Mouse (Mus musculus) liver (tissue): ENCODE data around the gene Prkcb.
A peak's percentile ranks its signal among the peaks of the same experiment; 100 is the strongest.

Experiments used
- DNase-seq: peaks from one replicate; pipeline ENCODE4 v3.0.0-alpha.2; 2020; ENCODE audit warnings: mixed read lengths

Prkcb gene

GRCm38 (mm10) chr7:122476697-122477096 is 188.1 kb downstream of the Prkcb start:
- DNase-seq = no peak

- DNase-seq = no peak
These were observed 188.6 kb downstream of the Prkcb start for GRCm38 (mm10) chr7:122477118-122477517.

DNA sequence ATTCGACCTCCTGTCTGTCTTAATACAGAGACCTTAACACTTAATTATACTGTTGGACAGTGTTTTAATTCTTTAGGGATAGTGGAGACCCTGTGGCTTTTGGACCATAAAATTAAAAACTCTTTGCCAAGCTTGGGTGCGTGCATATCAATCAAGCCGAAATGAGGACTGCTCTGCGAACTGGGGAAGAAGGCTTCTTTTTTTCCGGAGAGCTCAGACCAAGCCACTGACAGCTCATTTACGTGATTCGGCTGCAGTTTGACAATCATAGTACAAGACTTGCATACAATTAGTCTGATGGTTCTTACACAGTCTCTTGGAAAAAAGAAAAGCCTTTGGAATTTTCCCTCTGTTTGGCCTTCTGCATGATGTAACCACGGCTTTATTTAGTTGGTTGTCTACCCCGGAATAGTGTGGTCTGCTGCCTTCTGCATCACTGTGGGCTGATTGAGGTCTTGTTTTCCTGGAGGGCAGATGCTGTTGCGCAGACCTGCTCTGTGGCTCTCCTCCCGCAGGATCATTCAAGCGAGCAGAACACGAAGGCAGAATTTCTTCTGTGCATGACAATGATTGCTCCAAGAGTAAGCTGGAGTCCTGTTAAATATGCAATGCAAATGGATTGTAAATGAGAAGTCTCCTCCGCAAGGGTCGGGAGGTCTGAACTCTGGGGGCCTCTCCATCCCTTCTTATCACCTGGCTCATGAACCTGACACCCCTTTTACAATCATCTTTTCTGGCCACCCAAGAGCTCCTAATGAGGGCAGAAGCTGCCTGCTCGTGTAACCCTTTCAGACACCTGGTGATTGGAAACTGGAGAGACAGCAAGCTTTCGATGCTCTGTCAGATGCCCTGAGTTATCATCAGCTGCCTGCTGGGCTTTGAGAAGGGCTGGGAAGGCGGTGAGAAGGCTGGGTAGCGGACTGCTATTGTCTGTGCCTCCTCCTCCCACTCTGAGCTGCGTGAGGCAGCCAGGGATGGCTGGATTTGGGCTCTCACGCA is 189.3 kb downstream of the Prkcb start:
- no peak for DNase-seq

GRCm38 (mm10) chr7:122483949-122484348 is 195.4 kb downstream of the Prkcb start:
- no peak for DNase-seq

DNA sequence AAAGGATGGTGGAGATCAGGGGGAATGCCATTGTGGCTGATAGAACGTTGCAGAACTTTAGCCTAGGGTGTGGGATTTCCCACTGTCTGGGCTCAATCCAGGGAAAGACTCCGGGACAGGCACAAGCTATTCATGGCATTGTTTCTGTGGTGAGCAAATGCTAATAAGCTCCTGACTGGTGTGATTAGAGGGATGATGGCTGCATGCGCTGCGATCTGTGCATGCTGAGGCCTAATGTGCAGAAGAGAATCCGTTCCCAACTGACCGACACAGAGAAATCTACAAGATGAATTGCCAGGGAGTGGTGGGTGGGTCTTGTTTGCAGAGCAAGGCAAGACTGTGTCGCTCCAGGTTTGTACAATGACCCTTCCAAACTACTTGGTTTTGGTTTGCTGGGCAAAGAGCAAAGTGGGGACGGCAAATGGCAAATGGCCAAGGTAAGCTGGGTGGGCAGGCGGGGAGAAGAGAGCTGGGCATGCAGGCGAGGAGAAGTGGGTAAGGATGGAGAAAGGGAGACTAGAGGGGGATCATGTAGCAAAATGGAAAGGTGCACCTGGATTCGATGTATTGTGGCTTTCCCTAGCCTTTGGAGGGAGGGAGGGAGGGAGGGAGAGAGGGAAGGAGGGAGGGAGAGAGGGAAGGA is 199.5 kb downstream of the Prkcb start:
- no peak for DNase-seq

- no peak for DNase-seq
These were observed 203.5 kb downstream of the Prkcb start for GRCm38 (mm10) chr7:122492041-122492440.

DNA sequence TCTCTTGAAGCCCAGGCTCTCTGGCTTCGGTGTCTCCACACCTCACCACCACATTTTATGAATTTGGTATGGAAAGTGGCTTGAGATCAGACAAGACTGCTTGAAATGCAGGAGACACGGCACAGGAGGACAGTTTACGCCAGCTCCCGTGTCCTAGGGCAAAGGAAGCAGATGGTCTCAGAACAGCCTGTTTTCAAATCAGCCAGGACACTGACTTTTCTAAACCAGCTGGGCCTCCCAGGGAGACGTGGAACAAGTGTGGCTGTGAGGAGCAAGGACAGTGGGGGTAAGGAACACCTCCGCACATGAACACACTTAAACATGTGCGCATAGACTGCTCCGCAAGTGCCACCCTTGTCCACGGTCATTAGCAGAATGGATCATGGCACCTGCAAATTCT is 204.4 kb downstream of the Prkcb start:
- no peak for DNase-seq

- DNase-seq = peak; percentile 22
These were observed 205.5 kb downstream of the Prkcb start for GRCm38 (mm10) chr7:122494088-122494487.

DNA sequence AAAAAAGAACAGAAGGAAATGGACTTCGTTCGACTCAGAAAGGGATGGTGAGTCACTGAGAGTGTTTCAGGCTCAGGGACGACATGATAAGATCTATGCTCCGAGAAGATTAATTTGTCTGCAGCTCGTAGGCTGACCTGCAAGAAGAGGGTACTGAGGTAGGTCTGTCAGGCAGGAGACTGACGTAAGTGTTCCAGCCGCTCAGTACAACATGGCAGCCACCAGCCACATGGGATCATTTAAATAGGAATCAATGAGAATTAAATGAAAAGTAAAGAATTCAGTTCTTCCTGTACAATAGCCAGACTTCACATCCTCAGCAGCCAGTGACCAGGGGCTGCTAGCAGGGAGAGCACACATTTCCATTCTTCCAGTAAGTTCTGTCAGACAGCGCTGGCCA is 209.0 kb downstream of the Prkcb start:
- DNase-seq = no peak

DNA sequence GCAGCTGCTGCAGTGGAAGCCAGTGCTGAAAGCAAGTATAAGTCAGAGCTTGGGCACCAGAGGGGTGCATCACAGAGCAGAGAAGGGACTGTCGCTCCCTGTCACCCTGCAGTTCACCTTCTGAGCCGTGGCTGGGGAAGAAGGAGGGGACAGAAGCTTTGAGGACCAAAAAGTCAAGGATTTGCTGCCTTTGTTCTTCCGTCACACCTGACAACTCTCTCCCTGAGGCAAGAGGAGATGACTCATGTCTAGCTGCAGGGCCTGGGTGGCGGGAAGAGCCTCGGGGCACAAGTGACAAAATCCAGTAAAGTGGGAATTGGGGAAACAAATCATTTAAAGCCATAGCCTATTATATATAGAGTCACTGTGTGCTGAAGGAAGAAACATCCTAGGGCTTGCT is 209.9 kb downstream of the Prkcb start:
- DNase-seq = no peak

DNA sequence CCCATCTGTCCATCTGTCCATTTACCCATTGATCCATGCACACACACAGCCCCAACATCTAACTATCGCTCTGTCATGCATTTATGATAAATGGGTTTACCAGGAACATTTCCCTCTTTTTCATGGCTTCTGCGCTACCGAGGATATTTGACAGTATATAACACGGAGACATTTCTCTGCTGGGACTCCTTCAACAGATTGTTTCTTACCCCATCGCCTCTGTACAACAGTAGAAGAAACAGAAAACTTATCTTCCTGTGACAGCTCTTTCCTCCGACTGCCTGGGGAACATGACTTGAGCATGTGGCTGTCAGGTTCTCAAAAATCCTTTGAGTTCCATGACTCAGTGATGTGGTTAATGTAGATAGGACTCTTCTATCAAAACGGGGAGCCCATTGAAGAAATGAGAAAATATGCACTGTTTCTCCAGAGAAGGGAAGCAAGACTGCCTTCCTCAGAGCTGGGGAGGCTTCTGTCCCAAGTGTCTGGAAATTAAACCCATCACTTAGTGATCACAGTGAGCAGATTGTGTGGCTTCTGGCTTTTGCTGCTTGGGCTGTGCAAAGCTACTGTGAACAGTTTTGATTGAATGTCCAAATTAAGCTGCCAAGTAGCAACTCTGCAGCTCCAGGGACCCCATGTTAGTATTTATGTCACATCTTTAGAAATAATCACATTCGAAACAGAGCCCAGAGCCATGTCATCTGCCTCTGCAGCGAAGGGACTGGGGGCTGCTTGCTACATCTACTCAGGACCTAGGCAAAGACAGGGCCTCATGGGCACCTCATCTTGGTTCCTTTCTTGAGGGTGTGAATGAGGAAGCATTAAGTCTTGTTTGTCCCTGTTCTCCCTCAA is 211.4 kb downstream of the Prkcb start:
- no peak for DNase-seq

- no peak for DNase-seq
These were observed 217.9 kb downstream of the Prkcb start for GRCm38 (mm10) chr7:122506467-122506866.

- DNase-seq = no peak
These were observed 221.4 kb downstream of the Prkcb start for GRCm38 (mm10) chr7:122509903-122510302.

GRCm38 (mm10) chr7:122512430-122512966 is 223.9 kb downstream of the Prkcb start:
- no peak for DNase-seq

GRCm38 (mm10) chr7:122520850-122521638 is 232.5 kb downstream of the Prkcb start:
- DNase-seq = no peak

- no peak for DNase-seq
These were observed 239.7 kb downstream of the Prkcb start for GRCm38 (mm10) chr7:122528201-122528600.

DNA sequence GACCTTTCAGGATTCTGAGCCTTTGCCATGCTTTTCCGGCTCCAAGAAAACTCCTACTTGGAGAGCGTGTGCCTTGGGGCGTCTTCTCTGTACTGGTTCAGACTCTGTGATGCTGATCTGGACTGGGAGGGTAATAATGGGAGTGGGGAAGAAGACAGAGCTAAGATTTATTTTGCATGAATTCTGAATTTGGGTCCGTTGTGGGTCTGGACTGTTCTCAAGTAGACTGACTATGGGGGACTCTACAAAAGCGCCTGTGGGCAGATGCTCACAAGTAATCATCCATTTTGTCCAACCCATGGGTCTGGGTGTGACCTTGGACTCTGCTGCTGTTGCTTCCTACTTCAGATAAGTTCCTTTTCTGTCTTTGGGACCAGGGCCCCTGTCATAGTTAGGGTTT is 240.1 kb downstream of the Prkcb start:
- DNase-seq = no peak

DNA sequence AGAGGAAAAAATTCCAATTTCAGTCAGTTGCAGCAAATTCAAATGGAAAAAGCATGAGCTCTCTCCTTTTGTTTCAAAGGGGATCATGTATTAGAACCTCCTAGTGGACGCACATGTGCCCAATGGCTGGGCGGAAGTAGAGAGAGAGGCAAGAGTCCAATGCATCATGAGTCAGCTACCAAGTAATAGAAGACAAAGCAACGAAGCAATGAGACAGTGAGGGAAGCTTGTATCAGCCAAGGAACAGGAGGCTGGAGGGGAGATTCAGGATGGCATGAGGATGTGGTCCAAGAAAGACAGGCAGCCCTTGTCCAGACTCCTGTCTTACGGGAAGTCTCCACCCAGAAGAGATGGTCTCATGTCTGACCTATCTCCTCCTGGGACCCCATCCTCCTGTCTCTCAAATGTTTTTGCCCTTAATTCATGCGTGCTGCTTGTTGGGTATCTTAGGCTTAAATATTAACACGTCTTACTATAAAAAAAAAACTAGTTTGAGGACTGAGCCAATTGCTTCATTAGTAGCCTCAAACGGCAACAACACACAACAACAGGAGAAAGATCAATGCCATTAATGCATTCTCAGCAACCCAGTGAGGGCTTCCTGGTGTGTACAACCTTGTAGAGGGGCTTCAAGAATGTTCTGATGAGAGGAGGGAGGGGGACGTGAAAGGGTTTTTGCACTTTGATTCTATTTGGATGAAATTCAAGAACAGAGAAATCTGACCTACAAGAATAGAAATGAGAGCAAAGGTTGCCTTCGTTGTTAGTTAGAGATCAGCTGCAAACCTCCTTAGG is 245.2 kb downstream of the Prkcb start:
- no peak for DNase-seq

GRCm38 (mm10) chr7:122544616-122545015 is 256.1 kb downstream of the Prkcb start:
- DNase-seq = no peak

DNA sequence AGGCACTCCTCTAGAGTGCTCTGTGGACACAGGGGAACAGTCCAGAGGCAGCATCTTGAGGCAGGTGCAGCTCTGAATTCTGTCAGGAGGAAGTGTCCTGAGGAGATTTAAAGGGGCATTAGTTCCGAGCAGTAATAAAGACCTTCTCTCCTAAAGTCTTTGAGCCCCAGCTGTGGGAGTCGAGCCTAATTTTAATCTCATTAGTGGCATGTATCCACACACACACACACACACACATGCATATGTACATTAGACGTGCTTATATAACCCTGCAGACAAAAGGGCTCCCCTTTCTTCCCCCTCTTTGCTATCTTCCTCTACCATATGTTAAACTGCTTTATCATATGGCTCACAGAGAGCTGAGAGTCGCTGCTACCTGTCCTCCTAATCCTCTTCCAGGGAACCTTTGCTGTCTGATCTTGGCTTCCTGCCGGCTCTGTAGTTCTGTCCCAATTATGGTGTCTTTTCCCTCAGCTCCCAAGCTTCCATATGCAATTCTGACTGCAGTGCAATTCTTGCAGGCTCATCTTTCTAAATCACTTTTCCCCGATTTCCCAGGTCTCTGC is 268.1 kb downstream of the Prkcb start:
- DNase-seq = no peak
